Mouse (Mus musculus): ENCODE measurements at regions not wholly inside any gene's neighbourhood (a gene's known extent, or its start where the extent isn't known, plus 50 kb on each side); places are given as distances from the start of the nearest gene placed in this dataset.
A peak's percentile ranks its signal among the peaks of the same experiment; 100 is the strongest.
"Not testable (repeated sequence)": the region's sequence is repeated elsewhere in the genome, so short reads cannot be mapped to it uniquely, and the experiment has no call there.

DNA sequence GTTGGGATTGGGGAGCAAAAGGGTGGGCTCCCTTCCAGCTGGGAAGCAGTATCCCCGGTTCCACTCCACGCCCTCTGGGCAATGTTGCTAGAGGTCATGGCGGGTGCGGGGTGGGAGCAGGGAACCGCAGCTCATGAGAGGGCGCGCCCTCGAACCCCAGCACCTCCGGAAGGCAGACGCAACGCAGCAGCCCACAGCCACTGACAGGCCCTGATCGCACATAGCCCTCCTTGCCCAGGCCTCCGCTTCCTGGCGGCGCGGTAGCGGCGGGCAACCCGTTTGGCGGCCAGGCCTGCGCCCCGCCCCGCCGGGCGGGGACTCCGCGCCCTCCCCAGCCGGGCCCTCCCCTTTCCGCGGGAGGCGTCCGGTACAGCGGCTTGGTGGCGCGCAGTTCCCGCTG lies 464.4 kb upstream of the Gm21863 start:
- H3K4me1 ChIP-seq (ENCODE audit: control insufficient read depth in 2 of 2, insufficient read depth in 2 of 2, low read length in 2 of 2, poor library complexity in 1 of 2); H3K9ac ChIP-seq (ENCODE audit: insufficient read depth, low read depth, low read length, poor library complexity, severe bottlenecking); H3K27ac ChIP-seq (ENCODE audit: insufficient read depth, low read depth, low read length, poor library complexity, severe bottlenecking); in situ Hi-C loops (cut with MboI; ENCODE audit: low sequenced_read_pairs in 2 of 2, unreplicated experiment in 2 of 2); H3K9me3 ChIP-seq (ENCODE audit: control insufficient read depth, insufficient read depth, low read depth, low read length); H3K36me3 ChIP-seq (ENCODE audit: control insufficient read depth, insufficient read depth, low read length, poor library complexity, severe bottlenecking): not testable (repeated sequence)
- peak overlapping the region in 1 of 2 experiments; percentile 25; a peak in 1 of 4 replicates for H3K4me3 ChIP-seq (ENCODE audit: insufficient read depth in 1 of 2, low read depth in 1 of 2, low read length in 2 of 2, poor library complexity in 1 of 2, severe bottlenecking in 1 of 2)
- peak; percentile 19 for DNase-seq (ENCODE audit: low read depth, low spot score)

Measured in ES-E14 (cell line).